Mouse (Mus musculus): ENCODE data around the gene Jmy.

The Jmy gene

DNA sequence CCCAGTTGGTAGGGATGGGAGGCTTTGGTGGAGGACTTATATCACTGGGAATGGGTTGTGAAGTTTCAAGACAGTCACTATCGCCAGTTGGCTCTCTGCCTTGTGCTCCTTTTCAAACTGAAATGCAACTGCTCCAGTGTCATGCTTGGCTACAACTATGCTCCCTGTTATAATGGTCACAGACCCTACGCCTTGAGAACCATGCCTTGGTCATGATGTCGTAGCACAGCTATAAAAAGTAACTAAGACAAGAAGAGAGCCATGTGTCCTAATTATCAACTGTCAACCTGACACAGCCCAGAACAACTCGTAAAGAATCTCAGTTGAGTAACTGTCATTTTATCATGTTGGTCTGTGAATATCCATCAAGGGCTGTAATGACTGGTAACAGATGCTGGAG is 41.0 kb downstream of the Jmy start:
- no peak for DNase-seq (ENCODE audit: low spot score)

DNA sequence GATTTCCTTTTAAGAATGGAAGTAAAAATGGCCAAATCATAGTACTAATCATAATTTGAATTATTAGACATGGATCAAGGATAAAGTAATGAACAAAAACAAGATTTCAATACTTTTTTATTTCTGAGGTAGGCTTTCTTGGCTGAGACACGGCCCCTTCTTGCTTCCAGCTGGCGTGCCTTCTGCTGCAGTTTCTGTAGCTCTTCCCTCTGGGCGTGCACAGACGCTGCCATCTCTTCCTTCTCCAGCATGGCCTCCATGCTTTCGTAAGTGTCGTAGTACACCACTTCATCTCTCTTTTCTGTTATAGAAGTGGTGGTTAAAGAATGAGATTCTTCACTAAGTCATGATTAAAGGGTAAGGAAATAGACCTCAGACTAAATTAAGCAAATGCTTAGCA is 46.3 kb downstream of the Jmy start:
- no peak for DNase-seq (ENCODE audit: low spot score)

DNA sequence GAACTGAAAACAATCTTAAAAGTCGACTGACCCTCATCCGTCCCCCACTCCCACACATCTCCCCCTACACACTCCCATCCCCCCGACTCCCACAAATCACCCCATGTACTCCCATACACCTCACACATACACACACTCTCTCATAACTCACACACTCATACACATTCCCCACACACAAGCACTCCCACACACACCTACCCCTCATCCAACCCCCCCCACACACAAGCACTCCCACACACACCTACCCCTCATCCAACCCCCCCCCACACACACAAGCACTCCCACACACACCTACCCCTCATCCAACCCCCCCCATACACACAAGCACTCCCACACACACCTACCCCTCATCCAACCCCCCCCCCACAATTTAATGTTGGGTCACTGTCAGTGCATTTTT is 59.4 kb downstream of the Jmy start:
- DNase-seq (ENCODE audit: low spot score): no peak

DNA sequence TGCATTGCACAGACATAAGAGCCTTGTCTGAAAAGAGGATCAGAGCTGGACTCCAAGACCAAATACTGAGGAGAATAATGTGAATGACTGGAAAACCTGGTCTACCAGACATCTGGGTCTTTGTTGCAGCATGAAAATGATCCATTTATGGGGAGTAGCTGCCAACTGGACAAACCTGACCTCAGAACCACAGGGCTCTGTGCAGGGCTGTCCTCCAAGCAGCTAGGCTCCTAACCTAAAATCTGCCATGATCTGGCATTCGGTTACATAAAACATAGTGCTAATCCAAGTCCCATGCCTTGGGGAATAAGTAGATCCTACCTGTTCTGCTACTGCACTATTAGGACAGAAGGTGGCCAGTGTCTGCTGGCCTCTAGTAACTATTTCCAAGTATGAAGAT is 70.4 kb downstream of the Jmy start:
- no peak for DNase-seq (ENCODE audit: low spot score)

DNA sequence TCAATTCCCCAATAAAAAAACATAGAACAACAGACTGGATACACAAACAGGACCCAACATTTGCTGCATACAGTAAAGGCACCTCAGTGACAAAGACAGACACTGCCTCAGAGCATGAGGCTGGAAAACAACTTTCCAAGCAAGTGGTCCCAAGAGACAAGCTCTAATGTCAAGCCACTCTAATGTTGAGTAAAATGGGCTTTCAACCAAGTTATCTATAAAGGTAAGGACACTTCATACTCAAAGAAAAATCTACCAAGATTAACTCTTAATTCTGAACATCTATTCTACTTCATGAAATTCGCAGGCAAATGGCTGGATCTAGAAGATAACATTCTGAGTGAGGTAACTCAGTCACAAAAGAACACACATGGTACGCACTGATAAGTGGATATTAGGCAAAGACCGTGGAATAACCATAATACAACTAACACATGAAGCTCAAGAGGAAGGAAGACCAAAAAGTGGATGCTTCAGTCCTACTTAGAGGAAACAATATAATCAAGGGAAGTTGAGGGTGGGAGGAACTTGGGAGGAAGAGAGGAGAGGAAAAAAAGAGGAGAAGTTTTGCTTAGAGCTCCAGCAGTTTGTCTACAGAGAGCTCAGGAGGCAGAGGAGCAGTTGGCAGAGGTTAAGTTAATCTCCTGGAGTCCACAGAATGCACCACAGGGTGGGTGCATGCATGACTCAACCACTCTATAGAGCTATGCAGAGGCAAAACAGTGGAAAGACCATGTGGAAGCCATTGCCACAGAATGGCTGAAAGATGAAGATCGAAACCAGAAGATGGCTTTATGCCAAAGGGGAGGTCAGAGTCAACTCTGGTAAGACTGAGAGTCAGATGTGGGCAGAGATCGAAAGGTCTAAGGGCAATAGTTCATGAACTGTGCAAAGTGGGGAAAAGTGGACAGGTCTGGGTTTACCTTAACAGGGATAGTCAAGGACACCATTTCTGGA is 71.4 kb downstream of the Jmy start:
- no peak for DNase-seq (ENCODE audit: low spot score)

DNA sequence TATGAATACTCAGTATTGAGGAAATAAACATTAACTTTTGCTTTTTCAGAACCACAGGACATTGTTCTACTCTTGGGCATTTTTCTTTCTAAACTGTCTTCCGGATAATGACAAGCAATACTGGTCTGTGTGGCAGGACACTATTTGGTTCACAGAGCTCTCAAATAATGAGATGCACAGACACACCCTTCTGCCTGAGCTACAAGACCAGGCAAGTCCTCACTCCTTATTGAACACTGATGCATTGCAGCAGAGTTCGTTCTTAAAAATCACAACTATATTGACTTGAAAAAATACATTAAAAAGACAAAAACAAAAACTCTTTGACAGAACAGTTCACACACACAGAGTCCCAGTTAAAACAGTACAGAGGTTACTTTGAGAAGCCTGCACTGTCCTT is 76.4 kb downstream of the Jmy start:
- no peak for DNase-seq (ENCODE audit: low spot score)

DNA sequence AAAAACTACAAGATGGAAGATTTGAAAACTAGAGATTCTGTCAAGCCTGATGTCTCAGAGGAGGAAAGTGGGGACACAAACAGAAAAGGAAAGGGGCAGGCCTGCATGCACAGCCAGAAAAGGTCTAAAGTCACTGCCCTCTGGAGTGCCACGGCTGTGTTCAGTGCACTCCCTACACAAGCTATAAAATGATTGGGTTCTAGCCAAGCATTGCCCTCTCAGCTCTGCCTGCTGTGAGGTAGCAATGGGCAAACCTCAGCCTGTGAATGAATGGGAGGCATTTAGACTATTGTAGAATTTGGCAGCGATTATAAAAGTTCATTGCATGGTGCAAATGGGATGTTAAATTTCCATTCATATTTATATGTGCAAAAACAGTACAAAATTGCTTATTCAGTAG is 79.8 kb downstream of the Jmy start:
- DNase-seq (ENCODE audit: low spot score): no peak

DNA sequence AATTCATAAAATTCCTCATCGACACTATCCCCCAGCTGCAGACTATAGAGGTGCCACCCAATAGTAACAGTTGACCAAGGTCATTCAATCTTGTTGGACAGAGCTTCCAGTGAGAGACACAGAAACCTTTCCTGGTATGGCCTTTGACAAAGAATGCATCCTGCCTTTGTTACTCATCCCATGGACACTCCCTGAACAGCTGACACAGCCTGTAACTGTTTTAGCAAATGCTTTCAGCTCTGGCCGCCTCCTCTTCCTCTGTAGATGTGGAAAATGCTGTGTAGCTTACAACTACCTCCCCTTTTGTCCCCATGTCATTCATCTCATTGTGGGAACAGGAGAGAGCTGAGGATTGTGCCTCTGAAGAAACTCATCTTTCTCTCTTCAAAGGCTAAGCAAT is 81.3 kb downstream of the Jmy start:
- no peak for DNase-seq (ENCODE audit: low spot score)

DNA sequence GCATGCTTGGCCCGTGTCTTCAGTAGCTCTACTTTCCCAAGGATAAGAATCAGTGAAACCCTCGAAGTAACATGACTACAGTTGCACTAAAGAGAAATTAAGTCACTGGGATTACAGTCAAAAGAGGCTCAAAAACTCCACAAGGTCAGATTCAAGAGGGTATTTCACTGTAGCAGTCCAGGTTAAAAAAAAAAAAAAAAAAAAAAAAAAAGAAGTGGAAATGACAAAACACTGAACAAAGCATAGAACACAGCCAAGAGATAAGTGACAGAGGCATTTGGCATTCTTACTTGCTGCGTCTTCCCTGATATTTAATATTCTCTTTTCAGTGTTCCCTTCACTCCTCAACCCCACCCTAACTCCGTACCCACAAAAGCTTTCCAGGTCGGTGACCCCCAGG is 84.6 kb downstream of the Jmy start:
- DNase-seq (ENCODE audit: low spot score): no peak

DNA sequence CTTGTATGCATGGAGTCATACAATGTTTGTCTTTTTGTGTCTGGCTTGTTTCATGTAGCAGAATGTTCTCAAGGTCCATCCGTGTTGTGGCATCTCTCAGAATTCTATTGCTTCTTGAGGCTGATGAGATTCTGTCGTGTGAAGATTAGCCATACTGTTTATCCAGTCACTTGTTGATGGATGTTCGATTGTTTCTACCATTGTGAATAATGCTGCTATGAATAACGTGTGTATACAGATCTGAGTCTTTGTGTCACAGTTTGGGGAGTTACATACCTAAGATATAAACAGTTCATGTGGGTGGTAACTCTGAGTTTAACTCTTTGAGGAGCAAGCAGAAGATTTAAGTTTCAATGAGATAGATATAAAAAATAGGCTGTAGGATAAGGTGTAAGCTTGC is 89.3 kb downstream of the Jmy start:
- no peak for DNase-seq (ENCODE audit: low spot score)

DNA sequence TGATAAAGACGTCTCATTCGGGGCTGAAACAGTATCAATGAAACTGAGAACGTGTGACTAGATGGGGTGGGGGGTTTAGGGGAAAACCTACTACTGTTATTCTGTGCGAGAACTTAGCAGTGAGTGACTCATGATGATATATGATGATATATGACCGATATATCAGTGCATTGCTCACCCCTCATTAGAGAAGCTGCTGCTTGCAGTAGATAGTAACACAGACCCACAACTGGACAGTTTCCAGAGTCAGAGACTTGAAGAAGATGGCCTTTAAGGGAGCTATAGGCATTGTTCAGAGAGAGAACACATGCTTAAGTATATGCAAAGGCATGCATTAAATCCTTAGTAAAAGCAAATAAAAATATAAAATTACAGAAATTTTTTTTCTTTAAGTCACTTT is 92.8 kb downstream of the Jmy start:
- no peak for DNase-seq (ENCODE audit: low spot score)

DNA sequence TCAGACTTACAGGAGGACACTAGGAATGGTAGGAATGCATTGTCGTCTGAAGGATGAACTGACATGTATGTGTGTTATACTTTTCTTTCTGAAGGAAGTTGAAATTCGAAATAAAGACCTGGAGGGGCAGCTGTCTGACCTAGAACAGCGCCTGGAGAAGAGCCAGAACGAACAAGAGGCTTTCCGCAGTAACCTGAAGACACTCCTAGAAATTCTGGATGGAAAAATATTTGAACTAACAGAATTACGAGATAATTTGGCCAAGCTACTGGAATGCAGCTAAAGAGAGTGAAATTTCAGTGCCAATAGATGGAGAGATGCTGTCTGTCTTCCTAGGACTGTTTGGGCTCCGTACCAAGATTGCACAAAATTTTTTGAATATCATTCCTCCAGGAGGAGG is 97.7 kb downstream of the Jmy start:
- no peak for DNase-seq (ENCODE audit: low spot score)

DNA sequence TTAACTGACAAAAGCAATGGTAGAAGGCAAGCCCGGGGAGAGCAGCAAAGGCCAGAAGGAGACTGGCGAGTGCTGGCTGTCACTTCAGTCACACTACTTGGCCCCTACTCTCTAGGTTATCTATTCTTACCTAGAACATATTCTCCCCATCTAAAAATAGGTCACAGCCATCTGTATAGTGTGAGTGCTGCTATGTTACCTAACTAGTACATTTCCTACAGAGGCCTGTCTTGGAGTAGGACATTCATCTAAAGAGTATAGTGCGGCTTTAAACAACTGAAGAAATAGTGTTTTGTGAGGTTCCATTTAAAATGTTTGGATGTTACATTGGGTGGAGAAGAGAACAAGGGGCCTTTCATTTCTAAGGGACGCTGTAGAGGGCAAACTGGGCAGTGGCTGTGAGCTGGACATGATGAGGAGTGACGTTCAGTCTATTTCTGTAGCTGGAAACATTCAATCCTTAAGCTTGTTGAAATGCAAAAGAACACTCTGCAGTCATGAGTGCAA is 99.8 kb downstream of the Jmy start:
- DNase-seq (ENCODE audit: low spot score): no peak

DNA sequence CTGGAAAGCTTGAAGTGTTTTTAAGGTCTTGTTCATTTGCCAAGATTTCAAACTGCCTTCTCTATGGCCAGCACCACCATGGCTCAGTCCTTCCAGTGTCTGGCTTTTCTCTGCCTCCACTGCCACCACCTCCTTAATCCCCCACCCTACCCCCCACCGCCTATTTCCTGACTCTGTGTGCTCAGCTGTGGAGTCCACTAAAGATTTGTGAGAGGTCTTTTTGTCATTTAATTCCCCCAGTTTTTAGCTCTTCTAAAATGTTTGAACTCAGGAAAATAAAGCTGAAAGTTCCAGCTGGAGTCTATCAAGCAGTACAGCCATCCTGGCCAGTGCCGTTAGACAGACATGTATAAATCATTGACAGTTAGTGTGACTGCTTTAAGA is 110.4 kb downstream of the Jmy start:
- DNase-seq (ENCODE audit: low spot score): no peak

DNA sequence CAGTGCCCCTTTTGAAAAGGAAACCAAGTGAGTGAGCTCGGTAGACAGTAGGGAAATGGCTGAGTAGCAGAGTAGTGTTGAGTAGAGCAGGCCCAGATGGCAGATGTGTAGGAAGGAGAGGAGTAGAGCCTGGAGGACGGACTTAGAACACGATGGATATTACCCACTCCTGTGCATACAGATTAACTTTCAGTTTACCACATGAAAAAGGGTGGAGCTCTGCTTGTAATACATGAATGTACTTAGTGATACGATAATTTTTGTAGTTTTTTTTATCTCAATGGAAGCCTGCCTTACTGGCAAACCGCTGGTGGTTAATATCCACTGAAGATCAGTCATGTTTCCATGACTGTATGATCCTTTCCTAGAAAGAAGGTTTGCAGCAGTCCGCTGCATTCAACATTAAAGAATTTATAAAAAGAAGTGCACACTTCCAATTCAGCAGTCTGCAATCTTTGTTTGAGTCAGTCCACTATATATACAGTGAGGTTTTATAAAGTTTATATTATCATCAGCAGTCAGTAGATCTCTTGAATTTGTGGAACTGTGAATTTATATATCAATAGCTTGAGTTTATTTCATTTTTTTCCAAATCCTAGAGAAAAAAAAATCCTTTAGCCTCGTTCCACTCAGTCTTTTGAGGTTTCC is 110.9 kb downstream of the Jmy start:
- no peak for DNase-seq (ENCODE audit: low spot score)

DNA sequence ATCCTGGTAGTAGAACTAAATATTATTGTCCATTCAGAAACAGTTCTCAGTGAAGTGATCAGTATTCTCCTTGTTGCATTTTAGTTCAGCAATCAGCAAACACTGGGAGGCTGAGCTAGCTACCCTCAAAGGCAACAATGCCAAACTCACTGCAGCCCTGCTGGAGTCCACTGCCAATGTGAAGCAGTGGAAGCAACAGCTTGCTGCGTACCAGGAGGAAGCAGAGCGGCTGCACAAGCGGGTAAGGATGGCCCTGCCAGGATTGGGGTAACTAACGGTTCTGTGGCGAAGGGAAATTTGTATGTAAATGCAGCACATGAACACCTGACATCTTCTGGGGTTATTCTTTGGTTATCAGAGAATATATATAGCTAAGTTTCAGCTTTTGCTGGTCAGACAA is 112.2 kb downstream of the Jmy start:
- DNase-seq (ENCODE audit: low spot score): no peak

DNA sequence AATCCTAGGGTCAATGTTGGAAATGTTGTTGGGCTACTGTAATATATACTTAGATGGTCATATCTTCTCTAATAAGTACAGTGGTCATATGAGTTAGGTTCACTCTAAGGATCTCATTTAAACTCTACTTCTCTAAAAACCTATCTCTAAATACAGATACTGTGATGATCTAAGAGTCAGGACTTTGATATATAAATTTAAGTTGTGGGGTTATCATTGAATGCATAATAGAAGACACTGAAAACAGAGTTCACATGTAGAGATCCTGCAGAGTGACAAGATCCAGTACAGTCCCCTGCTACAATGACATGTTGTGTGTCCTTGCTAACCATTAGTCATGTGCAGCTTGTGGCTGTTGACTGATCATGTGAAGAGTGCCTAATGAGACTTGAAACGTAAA is 114.5 kb downstream of the Jmy start:
- DNase-seq (ENCODE audit: low spot score): no peak

DNA sequence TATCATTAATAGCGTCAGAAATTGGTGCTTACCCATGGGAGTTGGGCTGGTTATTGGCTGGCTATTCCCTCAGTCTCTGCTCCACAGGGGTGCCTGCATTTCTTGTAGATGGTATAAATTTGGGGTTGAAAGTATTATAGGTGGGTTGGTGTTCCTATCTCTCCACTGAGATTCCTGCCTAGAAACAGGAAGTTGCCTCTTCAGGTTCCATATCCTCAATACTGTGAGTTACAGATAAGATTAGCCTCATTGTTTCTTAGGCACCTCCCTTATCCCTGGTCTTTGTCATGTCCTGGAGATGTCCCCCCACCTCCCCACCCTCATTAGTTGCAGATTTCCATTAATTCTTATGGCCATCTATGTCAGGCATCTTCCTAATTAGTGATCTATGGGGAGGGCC is 115.1 kb downstream of the Jmy start:
- DNase-seq (ENCODE audit: low spot score): no peak

DNA sequence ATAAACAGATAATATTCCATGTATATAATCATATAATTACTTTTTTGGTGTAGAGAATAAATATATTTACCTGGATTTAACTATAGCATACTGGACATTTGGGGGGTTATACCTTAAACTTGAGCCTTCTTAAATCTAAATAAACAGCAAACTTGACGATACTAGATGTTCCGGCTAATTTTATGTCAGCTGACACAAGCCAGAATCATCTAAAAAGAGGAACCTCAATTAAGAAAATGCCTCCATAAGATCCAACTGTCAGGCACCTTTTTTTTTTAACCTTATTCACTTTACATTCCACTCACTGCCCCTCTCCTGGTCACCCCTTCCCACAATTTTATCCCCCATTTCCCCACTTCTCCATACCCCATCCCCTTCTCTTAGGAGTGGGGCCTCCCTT is 116.0 kb downstream of the Jmy start:
- DNase-seq (ENCODE audit: low spot score): no peak

DNA sequence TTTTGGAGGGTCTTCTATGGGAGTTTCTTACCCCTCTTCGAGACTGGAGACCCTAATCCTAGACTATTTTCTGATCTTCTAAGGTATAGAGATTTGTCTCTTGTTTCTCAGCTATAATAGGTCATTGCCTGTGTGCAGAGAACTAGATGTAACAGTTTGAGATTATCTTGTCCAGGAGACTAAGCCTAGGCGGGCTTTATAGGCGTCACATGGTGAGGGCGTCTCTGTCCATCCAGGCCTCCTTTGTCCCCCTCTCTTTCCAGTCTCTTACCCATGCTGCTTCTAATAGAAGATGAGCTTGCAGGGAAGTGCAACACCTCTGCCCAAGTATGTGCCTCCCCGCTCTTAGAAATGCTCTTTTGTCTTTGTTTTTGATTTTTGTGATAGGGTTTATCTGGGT is 116.5 kb downstream of the Jmy start:
- DNase-seq (ENCODE audit: low spot score): no peak

DNA sequence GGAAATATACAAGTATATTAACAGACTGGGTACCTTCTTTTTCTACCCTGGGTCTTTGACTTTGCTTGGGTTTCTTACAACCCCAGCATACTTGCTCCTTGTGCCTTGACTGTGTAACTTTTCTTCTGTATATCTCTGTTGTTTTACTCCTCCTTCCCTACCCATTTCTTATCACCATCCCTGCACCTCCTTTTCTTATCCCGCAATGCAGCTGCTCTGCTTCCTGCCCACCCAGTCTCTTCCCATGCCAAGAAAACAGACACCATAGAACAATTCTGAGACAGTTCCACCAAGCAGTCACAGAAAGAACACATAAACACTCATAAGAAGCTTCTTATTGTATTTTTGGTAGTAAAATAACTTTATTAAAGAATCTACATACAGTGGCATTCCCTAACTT is 118.3 kb downstream of the Jmy start:
- no peak for DNase-seq (ENCODE audit: low spot score)

DNA sequence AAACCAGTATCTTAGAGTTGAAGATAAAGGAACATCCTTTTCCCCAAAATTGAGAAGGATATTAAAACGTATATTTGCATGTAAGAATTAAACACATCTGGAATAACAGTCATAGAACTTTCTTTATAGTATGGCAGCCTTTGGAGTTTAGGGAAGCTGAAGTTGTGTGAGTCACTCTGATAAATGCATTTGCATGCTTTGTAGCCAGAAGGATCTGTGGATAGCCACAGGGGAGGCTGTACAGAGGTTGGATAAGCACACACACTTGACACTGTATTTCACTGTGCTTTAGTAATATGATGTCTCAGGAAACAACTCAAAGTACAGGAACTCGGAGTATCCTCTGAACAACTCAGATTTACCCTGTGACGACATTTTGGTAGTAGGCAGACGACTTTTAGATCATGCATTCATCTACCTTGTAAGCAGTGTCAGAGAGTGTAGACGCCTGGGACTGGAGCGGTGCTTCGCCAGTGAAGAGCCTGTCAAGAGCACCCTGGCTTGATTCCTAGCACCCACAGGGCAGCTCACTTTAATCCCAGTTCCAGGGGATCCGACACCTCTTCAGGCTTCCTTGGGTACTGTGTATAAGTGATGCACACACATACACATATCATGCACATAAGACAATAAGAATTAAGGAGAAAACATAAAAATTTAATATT is 119.1 kb downstream of the Jmy start:
- DNase-seq (ENCODE audit: low spot score): no peak

All from urinary bladder, postnatal 10 days (tissue).